Mouse (Mus musculus) limb, embryonic 14.5 days (tissue): ENCODE measurements around the gene Vmn1r223. TPM values are rescaled to one million over a fixed set of nuclear protein-coding genes. Genes with fewer than 3 reads are reported as not detected.

Experiments used
- ATAC-seq: fragments of 200-750 bp; cut with Nextera tagmentation; 2 replicates; pipeline ENCODE4 v1.8.0; 2017; ENCODE audit warnings: low read depth, moderate number of reproducible peaks, moderate TSS enrichment; ENCODE audit not compliant: low FRiP score
- DNase-seq: peaks from one replicate; pipeline ENCODE4 v3.0.0-alpha.2; 2015; ENCODE audit warnings: low spot score
- H3K27ac ChIP-seq: fragments of 300-500 bp; sonication (generic); replicated peaks from 2 replicates; pipeline ENCODE4 v1.5.1; 2014; ENCODE audit warnings: low read depth, mild to moderate bottlenecking, low read length, moderate library complexity, mixed read lengths
- H3K27me3 ChIP-seq: fragments of 300-500 bp; sonication (generic); 2 replicates; pipeline ENCODE4 v1.6.1; 2014; ENCODE audit warnings: low read length, mixed read lengths; ENCODE audit not compliant: control insufficient read depth, insufficient read depth
- H3K36me3 ChIP-seq: fragments of 300-500 bp; sonication (generic); 2 replicates; pipeline ENCODE4 v1.6.1; 2014; ENCODE audit warnings: mild to moderate bottlenecking, low read length, moderate library complexity, mixed read lengths; ENCODE audit not compliant: control insufficient read depth, insufficient read depth
- H3K4me1 ChIP-seq: fragments of 300-500 bp; sonication (generic); 2 replicates; pipeline ENCODE4 v1.6.1; 2014; ENCODE audit warnings: antibody characterized with exemption, low read length, mixed read lengths; ENCODE audit not compliant: control insufficient read depth, insufficient read depth
- H3K4me2 ChIP-seq: fragments of 300-500 bp; sonication (generic); replicated peaks from 2 replicates; pipeline ENCODE4 v1.6.1; 2014; ENCODE audit warnings: low read depth, mild to moderate bottlenecking, low read length, moderate library complexity; ENCODE audit not compliant: severe bottlenecking
- H3K4me3 ChIP-seq: fragments of 300-500 bp; sonication (generic); replicated peaks from 2 replicates; pipeline ENCODE4 v1.5.1; 2014; ENCODE audit warnings: low read length
- H3K9ac ChIP-seq: fragments of 300-500 bp; sonication (generic); 2 replicates; pipeline ENCODE4 v1.6.1; 2014; ENCODE audit warnings: mild to moderate bottlenecking, low read depth, low read length, moderate library complexity; ENCODE audit not compliant: severe bottlenecking
- H3K9me3 ChIP-seq: fragments of 300-500 bp; sonication (generic); 2 replicates; pipeline ENCODE4 v1.6.1; 2016; ENCODE audit warnings: low read length; ENCODE audit not compliant: control insufficient read depth
- POLR2A ChIP-seq: fragments of 200-500 bp; IDR thresholded peaks from 2 replicates; pipeline ENCODE4 v1.8.0; 2012; ENCODE audit warnings: inconsistent platforms, mild to moderate bottlenecking, moderate library complexity, borderline replicate concordance; ENCODE audit not compliant: insufficient read depth, insufficient read length; ENCODE audit errors: extremely low read depth
- whole genome bisulfite sequencing: fragments of 180-500 bp; shearing (Covaris S2); extraction: QIAGEN DNeasy Blood & Tissue Kit; methylation state at CpG from one replicate; pipeline ENCODE4 v1.1.7; 2014; 5-methylcytosine and 5-hydroxymethylcytosine counted together
- polyA plus RNA-seq, 2 experiments: library from polyadenylated mRNA; depleted of rRNA in 1 of 2; stranded (reverse) in 1 of 2; unstranded in 1 of 2; fragments of >200 nt; fragmentation: Nextera tagmentation in 1 of 2; extraction: Ambion mirVana in 1 of 2; gene quantifications; 2 replicates each; pipeline versions ENCODE4 v1.2.1 to v1.2.3; 2012 to 2014

The Vmn1r223 gene
- polyA plus RNA-seq, 2 experiments: not detected

GRCm38 (mm10) chr13:23299276-23299998 lies 52.5 kb downstream of the Vmn1r223 start:
- Histone ChIP-seq H3K4me2 (peak overlapping the region; percentile 53), H3K9me3 (no peaks in the 10 kb centered on the region), H3K4me3 (peak overlapping the region; percentile 39), H3K27ac (no peak overlapping the region), H3K9ac (peak overlapping the region; percentile 9), H3K4me1 (no peaks in the 10 kb centered on the region), H3K36me3 (no peaks in the 10 kb centered on the region), H3K27me3 (peaks cover 5% of the 10 kb centered on the region; the same call in 1 of the 2 replicates)
- no peak for TF ChIP-seq POLR2A
- DNase-seq (no peak), ATAC-seq (peak; percentile 27; the same call in 1 of the 2 replicates)
- 3% methylated on average over 22 of the region's 22 CpGs for WGBS

GRCm38 (mm10) chr13:23299999-23300341 lies 53.0 kb downstream of the Vmn1r223 start:
- 2% methylated on average over 13 of the region's 13 CpGs for WGBS
- H3K4me2 ChIP-seq: peak overlapping the region; percentile 53
- H3K27ac ChIP-seq: no peak overlapping the region
- peaks cover 5% of the 10 kb centered on the region; the same call in 1 of the 2 replicates for H3K27me3 ChIP-seq
- no peaks in the 10 kb centered on the region for H3K4me1 ChIP-seq
- peak overlapping the region; percentile 9; the same call in 1 of the 2 replicates for H3K9ac ChIP-seq
- peak; percentile 71 for ATAC-seq
- no peaks in the 10 kb centered on the region for H3K36me3 ChIP-seq
- H3K4me3 ChIP-seq: peak overlapping the region; percentile 39
- DNase-seq: peak; percentile 80
- H3K9me3 ChIP-seq: no peaks in the 10 kb centered on the region
- no peak for TF ChIP-seq POLR2A

Other genes with a start within 250 kb of the Vmn1r223 start
- not detected in 2 replicates for gene Vmn1r213, start 239.5 kb upstream of the Vmn1r223 start, polyA plus RNA-seq (2012; rRNA removed)
- gene Vmn1r213, start 239.5 kb upstream of the Vmn1r223 start, polyA plus RNA-seq (2014; fragmentation: Nextera tagmentation; extraction: Ambion mirVana): not detected in 2 replicates
- not detected in 2 replicates for gene Vmn1r214, start 216.7 kb upstream of the Vmn1r223 start, polyA plus RNA-seq (2012; rRNA removed)
- not detected in 2 replicates for gene Vmn1r214, start 216.7 kb upstream of the Vmn1r223 start, polyA plus RNA-seq (2014; fragmentation: Nextera tagmentation; extraction: Ambion mirVana)
- gene Vmn1r215, start 179.1 kb upstream of the Vmn1r223 start, polyA plus RNA-seq (2012; rRNA removed): not detected in 2 replicates
- not detected in 2 replicates for gene Vmn1r215, start 179.1 kb upstream of the Vmn1r223 start, polyA plus RNA-seq (2014; fragmentation: Nextera tagmentation; extraction: Ambion mirVana)
- not detected in 2 replicates for gene Vmn1r217, start 128.9 kb upstream of the Vmn1r223 start, polyA plus RNA-seq (2012; rRNA removed)
- gene Vmn1r217, start 128.9 kb upstream of the Vmn1r223 start, polyA plus RNA-seq (2014; fragmentation: Nextera tagmentation; extraction: Ambion mirVana): not detected in 2 replicates
- not detected in 2 replicates for gene Vmn1r218, start 114.0 kb upstream of the Vmn1r223 start, polyA plus RNA-seq (2012; rRNA removed)
- gene Vmn1r218, start 114.0 kb upstream of the Vmn1r223 start, polyA plus RNA-seq (2014; fragmentation: Nextera tagmentation; extraction: Ambion mirVana): not detected in 2 replicates
- not detected in 2 replicates for gene Vmn1r219, start 87.8 kb upstream of the Vmn1r223 start, polyA plus RNA-seq (2012; rRNA removed)
- gene Vmn1r219, start 87.8 kb upstream of the Vmn1r223 start, polyA plus RNA-seq (2014; fragmentation: Nextera tagmentation; extraction: Ambion mirVana): not detected in 2 replicates
- not detected in 2 replicates for gene Vmn1r220, start 59.2 kb upstream of the Vmn1r223 start, polyA plus RNA-seq (2012; rRNA removed)
- gene Vmn1r220, start 59.2 kb upstream of the Vmn1r223 start, polyA plus RNA-seq (2014; fragmentation: Nextera tagmentation; extraction: Ambion mirVana): 0.22 TPM in 1 of 2 replicates, not detected in the other
- not detected in 2 replicates for gene Vmn1r221, start 33.0 kb upstream of the Vmn1r223 start, polyA plus RNA-seq (2012; rRNA removed)
- gene Vmn1r221, start 33.0 kb upstream of the Vmn1r223 start, polyA plus RNA-seq (2014; fragmentation: Nextera tagmentation; extraction: Ambion mirVana): not detected in 2 replicates
- gene Vmn1r222, start 11.2 kb upstream of the Vmn1r223 start, polyA plus RNA-seq (2012; rRNA removed): not detected in 2 replicates
- gene Vmn1r222, start 11.2 kb upstream of the Vmn1r223 start, polyA plus RNA-seq (2014; fragmentation: Nextera tagmentation; extraction: Ambion mirVana): not detected in 2 replicates
- gene Zfp322a, start 122.1 kb downstream of the Vmn1r223 start, polyA plus RNA-seq (2012; rRNA removed): 15.1 and 20.2 TPM in 2 replicates
- 42.9 and 50.7 TPM in 2 replicates for gene Zfp322a, start 122.1 kb downstream of the Vmn1r223 start, polyA plus RNA-seq (2014; fragmentation: Nextera tagmentation; extraction: Ambion mirVana)
- gene Abt1, start 176.7 kb downstream of the Vmn1r223 start, polyA plus RNA-seq (2012; rRNA removed): 6.9 and 9.9 TPM in 2 replicates
- gene Abt1, start 176.7 kb downstream of the Vmn1r223 start, polyA plus RNA-seq (2014; fragmentation: Nextera tagmentation; extraction: Ambion mirVana): 12.0 and 12.2 TPM in 2 replicates
- gene Btn1a1, start 218.8 kb downstream of the Vmn1r223 start, polyA plus RNA-seq (2012; rRNA removed): 0.31 and 0.32 TPM in 2 replicates
- gene Btn1a1, start 218.8 kb downstream of the Vmn1r223 start, polyA plus RNA-seq (2014; fragmentation: Nextera tagmentation; extraction: Ambion mirVana): not detected in 2 replicates
- 0.62 and 0.79 TPM in 2 replicates for gene Btn2a2, start 241.7 kb downstream of the Vmn1r223 start, polyA plus RNA-seq (2012; rRNA removed)
- gene Btn2a2, start 241.7 kb downstream of the Vmn1r223 start, polyA plus RNA-seq (2014; fragmentation: Nextera tagmentation; extraction: Ambion mirVana): 0.89 and 1.2 TPM in 2 replicates